Comparison of ENCODE assay signal across 12 mouse cellular contexts in genomic region chr11:68195693-68196176, GRCm38 (mm10).
A peak's percentile ranks its signal among the peaks of the same experiment; 100 is the strongest.
DNase-seq lines count a peak whose midpoint lies in the region; ATAC-seq and TF ChIP-seq lines count a peak whose summit lies in the region.
"Had no signal": no experiment of that assay in that cellular context is flagged by ENCODE, and none has a peak within 500 bp of the region (broad histone marks: within the 10 kb centered on the region; RNA-seq: fewer than 3 reads in every experiment).

No protein-coding gene starts in this region.

- ATAC-seq in CD4-positive, CD25-positive, alpha-beta regulatory T cell, adult 4 months = no peak
- ATAC-seq in hindbrain, embryonic 12.5 days (ENCODE audit: low FRiP score) = no peak
- no peak for ATAC-seq in hindbrain, embryonic 14.5 days (ENCODE audit: low FRiP score)
- ATAC-seq in embryonic facial prominence, embryonic 12.5 days (ENCODE audit: insufficient number of reproducible peaks, insufficient read depth, low FRiP score, low TSS enrichment) = no peak
- ATAC-seq in limb, embryonic 14.5 days (ENCODE audit: low FRiP score, low read depth) = 0 out of 2 replicates have a peak, but pooled peaks have one; percentile 31

- no peak overlapping the region for H3K4me2 ChIP-seq in hindbrain, embryonic 12.5 days (replicated peaks)
- no peak overlapping the region for H3K4me2 ChIP-seq in hindbrain, embryonic 14.5 days (replicated peaks)
- H3K4me2 ChIP-seq in embryonic facial prominence, embryonic 12.5 days (replicated peaks) = no peak overlapping the region
- H3K4me2 ChIP-seq in limb, embryonic 14.5 days (replicated peaks; ENCODE audit: low read depth, low read length, severe bottlenecking) = no peak overlapping the region
- H3K4me2 ChIP-seq: midbrain, embryonic 11.5 days had no signal

- no peak overlapping the region for H3K9ac ChIP-seq in hindbrain, embryonic 12.5 days
- no peak overlapping the region for H3K9ac ChIP-seq in hindbrain, embryonic 14.5 days
- H3K9ac ChIP-seq in embryonic facial prominence, embryonic 12.5 days = no peak overlapping the region
- H3K9ac ChIP-seq in limb, embryonic 14.5 days (ENCODE audit: low read depth, low read length, severe bottlenecking) = no peak overlapping the region

- peak; percentile 37 for DNase-seq in CD4-positive, CD25-positive, alpha-beta regulatory T cell, adult 2 months (ENCODE audit: low read depth, low spot score)
- DNase-seq in hindbrain, embryonic 14.5 days (ENCODE audit: low spot score) = no peak
- DNase-seq in limb, embryonic 14.5 days (ENCODE audit: low spot score) = no peak
- DNase-seq in T-cell, adult 2 months (ENCODE audit: low spot score) = no peak
- no peak for DNase-seq in cerebellum, adult 11 months
- DNase-seq: kidney, postnatal 25 days; lung, adult 2 months had no signal

- 60% methylated on average over 10 of the region's 10 CpGs for WGBS in hindbrain, embryonic 12.5 days
- 56% methylated on average over 10 of the region's 10 CpGs for WGBS in hindbrain, embryonic 14.5 days
- WGBS in embryonic facial prominence, embryonic 12.5 days = 40% methylated on average over 10 of the region's 10 CpGs
- 34% methylated on average over 10 of the region's 10 CpGs for WGBS in limb, embryonic 14.5 days

- peaks cover 33% of the 10 kb centered on the region for H3K4me1 ChIP-seq in hindbrain, embryonic 12.5 days
- H3K4me1 ChIP-seq in hindbrain, embryonic 14.5 days (replicated peaks; ENCODE audit: control insufficient read depth, insufficient read depth, low read length) = peaks cover 13% of the 10 kb centered on the region; the same call in 1 of the 2 replicates
- H3K4me1 ChIP-seq in embryonic facial prominence, embryonic 12.5 days = peaks cover 34% of the 10 kb centered on the region
- H3K4me1 ChIP-seq in limb, embryonic 14.5 days (ENCODE audit: control insufficient read depth, insufficient read depth, low read length) = peaks cover 27% of the 10 kb centered on the region

- no peak for TF ChIP-seq POLR2A in limb, embryonic 14.5 days (IDR thresholded peaks at IDR 0.05; ENCODE audit: borderline replicate concordance, extremely low read depth, insufficient read depth, insufficient read length)

- H3K9me3 ChIP-seq in hindbrain, embryonic 12.5 days (replicated peaks) = no peaks in the 10 kb centered on the region
- no peaks in the 10 kb centered on the region for H3K9me3 ChIP-seq in hindbrain, embryonic 14.5 days (ENCODE audit: control insufficient read depth, low read length)
- H3K9me3 ChIP-seq in embryonic facial prominence, embryonic 12.5 days = no peaks in the 10 kb centered on the region
- H3K9me3 ChIP-seq in limb, embryonic 14.5 days (ENCODE audit: control insufficient read depth, low read length) = no peaks in the 10 kb centered on the region
- H3K9me3 ChIP-seq: G1E had no signal

- 0 out of 2 replicates have a peak overlapping the region, but pooled peaks have one; percentile 25 for H3K27ac ChIP-seq in hindbrain, embryonic 12.5 days
- no peak overlapping the region for H3K27ac ChIP-seq in hindbrain, embryonic 14.5 days
- peak overlapping the region; percentile 57; the same call in 1 of the 2 replicates for H3K27ac ChIP-seq in embryonic facial prominence, embryonic 12.5 days
- H3K27ac ChIP-seq in limb, embryonic 14.5 days (replicated peaks; ENCODE audit: low read depth, low read length) = peak overlapping the region; percentile 48

- H3K27me3 ChIP-seq in hindbrain, embryonic 12.5 days = no peaks in the 10 kb centered on the region
- no peaks in the 10 kb centered on the region for H3K27me3 ChIP-seq in hindbrain, embryonic 14.5 days (ENCODE audit: control insufficient read depth, insufficient read depth, low read length)
- H3K27me3 ChIP-seq in embryonic facial prominence, embryonic 12.5 days = no peaks in the 10 kb centered on the region
- no peaks in the 10 kb centered on the region for H3K27me3 ChIP-seq in limb, embryonic 14.5 days (ENCODE audit: control insufficient read depth, insufficient read depth, low read length)

- H3K36me3 ChIP-seq in hindbrain, embryonic 12.5 days = no peaks in the 10 kb centered on the region
- H3K36me3 ChIP-seq in hindbrain, embryonic 14.5 days (replicated peaks; ENCODE audit: control insufficient read depth, insufficient read depth) = no peaks in the 10 kb centered on the region
- H3K36me3 ChIP-seq in embryonic facial prominence, embryonic 12.5 days = no peaks in the 10 kb centered on the region
- no peaks in the 10 kb centered on the region for H3K36me3 ChIP-seq in limb, embryonic 14.5 days (ENCODE audit: control insufficient read depth, insufficient read depth, low read length)

- no peak overlapping the region for H3K4me3 ChIP-seq in hindbrain, embryonic 12.5 days
- H3K4me3 ChIP-seq in hindbrain, embryonic 14.5 days (replicated peaks; ENCODE audit: low read length) = no peak overlapping the region
- no peak overlapping the region for H3K4me3 ChIP-seq in embryonic facial prominence, embryonic 12.5 days
- no peak overlapping the region for H3K4me3 ChIP-seq in limb, embryonic 14.5 days (replicated peaks; ENCODE audit: low read length)
